Mouse (Mus musculus): ENCODE measurements around the gene Igdcc3. TPM values are rescaled to one million over a fixed set of nuclear protein-coding genes. Genes with fewer than 3 reads are reported as not detected.

Igdcc3 gene
- total RNA-seq, 2 experiments from 2014 or later = 2.2 to 3.6 TPM

Other genes with a start within 250 kb of the Igdcc3 start
- under 1 TPM in 1 of 2 experiments, not detected in 1; 0.08 TPM for gene Slc24a1, start 189.6 kb upstream of the Igdcc3 start, total RNA-seq (2021)
- gene Ints14, start 180.3 kb upstream of the Igdcc3 start, total RNA-seq (2021) = 10 to 100 TPM; 36.8 to 37.0 TPM
- 100 to 1,000 TPM; 201 to 209 TPM for gene Hacd3, start 119.5 kb upstream of the Igdcc3 start, total RNA-seq (2021)
- 10 to 100 TPM; 94.2 to 94.8 TPM for gene Dpp8, start 108.8 kb upstream of the Igdcc3 start, total RNA-seq (2021)
- gene Igdcc4, start 39.7 kb upstream of the Igdcc3 start, total RNA-seq (2021) = 10 to 100 TPM; 36.6 to 41.9 TPM
- 10 to 100 TPM; 23.2 to 27.0 TPM for gene Parp16, start 54.2 kb downstream of the Igdcc3 start, total RNA-seq (2021)
- gene Cilp, start 124.0 kb downstream of the Igdcc3 start, total RNA-seq (2021) = 1 to 10 TPM; 4.8 to 7.6 TPM
- 10 to 100 TPM; 72.0 to 81.7 TPM for gene Clpx, start 153.1 kb downstream of the Igdcc3 start, total RNA-seq (2021)
- 10 to 100 TPM; 22.2 to 23.8 TPM for gene Pdcd7, start 204.9 kb downstream of the Igdcc3 start, total RNA-seq (2021)
- gene Ubap1l, start 219.9 kb downstream of the Igdcc3 start, total RNA-seq (2021) = under 1 TPM; 0.67 to 0.68 TPM

All from adrenal gland, postnatal 4 days (tissue).